Mouse (Mus musculus) spleen, adult 12 weeks (tissue): ENCODE results near the gene Hist1h3i.
"Not testable (repeated sequence)": the region's sequence is repeated elsewhere in the genome, so short reads cannot be mapped to it uniquely, and the experiment has no call there.

Experiments
- DNase-seq: peaks from one replicate; pipeline ENCODE4 v3.0.0; 2022; ENCODE audit warnings: low spot score

Hist1h3i gene

GRCm38 (mm10) chr13:21783255-21783617 lies at the start of gene Hist1h3i:
Hist1h3i (minus strand) TSS chr13:21783370.
- peak; percentile 68 for DNase-seq

GRCm38 (mm10) chr13:21831418-21832394 lies 48.5 kb upstream of the Hist1h3i start, which contains the start of gene Hist1h4n:
Hist1h4n (minus strand) TSS chr13:21832196.
- peak; percentile 85 for DNase-seq

DNA sequence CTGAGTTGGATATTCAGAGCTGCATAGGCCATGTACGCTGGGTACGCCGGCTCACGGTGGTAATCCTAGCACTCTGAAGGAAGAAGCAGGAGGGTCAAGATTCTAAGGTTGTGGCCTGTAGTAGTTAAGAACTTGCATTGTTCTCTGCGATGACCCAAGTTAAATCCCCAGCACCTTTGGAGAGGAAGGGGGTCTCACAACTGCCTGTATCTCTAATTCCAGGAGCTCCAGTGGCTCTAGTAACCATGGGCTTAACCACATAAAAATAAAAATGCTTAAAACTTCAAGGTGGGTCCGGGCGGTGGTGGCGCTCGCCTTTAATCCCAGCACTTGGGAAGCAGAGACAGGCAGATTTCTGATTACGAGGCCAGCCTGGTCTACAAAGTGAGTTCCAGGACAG lies 47.2 kb upstream of the Hist1h3i start:
- no peak for DNase-seq

DNA sequence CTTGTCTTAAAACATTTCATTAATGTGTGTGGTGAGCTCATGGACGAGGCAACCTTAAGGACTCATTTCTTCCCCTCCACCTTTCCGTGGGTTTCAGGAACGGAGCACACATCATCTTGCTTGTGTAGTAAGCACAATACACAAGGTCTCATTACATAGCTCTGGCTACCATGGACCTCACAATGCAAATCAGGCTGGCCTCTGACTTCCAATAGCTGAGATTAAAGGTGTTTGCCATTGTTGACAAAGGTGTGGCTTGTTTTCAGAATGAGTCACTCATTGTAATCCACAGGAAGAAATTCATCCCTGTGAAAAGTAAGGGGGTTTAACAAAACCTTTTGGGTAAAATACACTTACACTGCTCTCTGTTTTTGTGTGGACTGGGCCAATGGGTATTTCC lies 45.3 kb upstream of the Hist1h3i start:
- no peak for DNase-seq

GRCm38 (mm10) chr13:21820082-21820890 lies 37.1 kb upstream of the Hist1h3i start:
- not testable (repeated sequence) for DNase-seq

DNA sequence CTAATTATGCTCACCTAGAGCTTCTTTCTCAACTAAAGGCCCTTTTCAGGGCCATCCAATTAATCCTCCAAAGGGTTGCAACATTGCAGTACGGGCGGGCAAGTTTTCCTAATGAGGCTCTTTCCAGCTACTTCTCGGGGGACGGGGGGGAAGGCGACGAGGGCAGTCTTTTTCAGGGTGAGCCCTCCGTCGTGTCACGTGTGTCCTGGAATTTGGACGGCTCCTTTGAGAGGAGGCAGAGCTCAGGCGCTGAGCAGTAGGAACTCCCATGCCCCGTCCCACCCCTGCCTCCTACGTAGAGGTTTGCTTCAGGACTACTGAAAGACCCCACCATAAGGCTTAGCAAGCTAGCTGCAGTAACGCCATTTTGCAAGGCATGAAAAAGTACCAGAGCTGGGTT lies 28.9 kb upstream of the Hist1h3i start:
- DNase-seq, result not testable (repeated sequence)

GRCm38 (mm10) chr13:21811539-21811938 lies 28.4 kb upstream of the Hist1h3i start, which contains the start of gene Hist1h4m:
Hist1h4m (plus strand) TSS chr13:21811746.
- not testable (repeated sequence) for DNase-seq

GRCm38 (mm10) chr13:21811074-21811473 lies 27.9 kb upstream of the Hist1h3i start:
- DNase-seq, result not testable (repeated sequence)

DNA sequence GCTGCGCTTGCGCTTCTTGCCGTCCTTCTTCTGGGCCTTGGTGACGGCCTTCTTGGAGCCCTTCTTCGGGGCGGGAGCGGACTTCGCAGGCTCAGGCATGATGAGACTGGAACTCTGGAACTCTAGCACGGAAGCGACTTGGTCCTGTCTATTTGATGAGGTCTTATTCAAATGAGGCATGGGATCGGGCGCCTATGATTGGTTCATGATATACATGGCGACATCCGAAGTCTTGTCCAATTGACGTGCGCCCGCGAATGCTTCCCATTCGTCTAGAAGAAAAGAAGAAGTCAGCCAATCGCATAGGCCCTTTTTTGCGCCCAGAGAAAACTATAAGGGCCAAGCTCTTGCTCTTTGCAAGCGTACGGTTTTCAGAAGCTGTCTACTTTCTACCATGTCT lies 26.9 kb upstream of the Hist1h3i start, which contains the start of the genes Hist1h2bq and Hist1h2ao:
Gene Hist1h2bq, minus strand, starts transcription at position 125 of the 400 bp plus-strand sequence.
Gene Hist1h2ao, plus strand, starts transcription at position 393 of the 400 bp plus-strand sequence.
- not testable (repeated sequence) for DNase-seq

DNA sequence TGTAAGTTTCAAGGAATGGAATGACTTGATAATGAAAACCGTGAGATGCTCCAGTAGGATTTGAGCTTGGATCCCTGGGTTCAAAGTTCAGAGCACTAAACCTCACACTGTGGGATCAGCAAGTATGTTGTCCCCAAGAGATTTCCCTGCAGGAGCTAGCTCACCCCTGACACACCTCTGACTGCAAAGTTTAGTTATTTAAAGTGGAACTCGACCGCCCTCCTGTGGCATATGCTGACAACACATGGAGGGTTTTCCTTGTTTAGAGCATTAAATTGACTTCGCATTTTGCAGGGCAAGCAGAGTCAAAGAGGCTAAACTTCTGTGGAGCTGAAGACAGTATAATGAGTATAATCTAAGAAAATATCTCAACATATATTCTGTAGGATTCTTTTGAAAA lies 19.9 kb upstream of the Hist1h3i start:
- DNase-seq, result not testable (repeated sequence)

DNA sequence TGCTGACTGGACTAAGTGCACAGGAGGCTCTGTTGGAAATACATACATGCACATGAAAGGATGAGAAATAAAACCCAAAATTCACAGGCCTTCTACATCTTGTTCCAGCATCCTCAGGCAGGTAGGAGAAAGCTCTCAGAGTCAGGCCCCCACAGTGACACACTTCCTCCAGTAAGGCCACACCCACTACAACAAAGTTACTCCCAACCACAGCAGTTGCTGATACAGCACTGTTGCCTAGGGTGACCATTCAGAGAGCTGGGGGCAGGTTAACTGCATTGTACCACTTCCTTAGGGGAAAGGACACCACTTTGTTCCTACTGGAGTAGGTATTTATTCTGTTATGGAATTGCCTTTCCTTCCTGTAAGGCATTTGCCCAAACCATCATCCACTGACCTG lies 14.0 kb upstream of the Hist1h3i start:
- not testable (repeated sequence) for DNase-seq

DNA sequence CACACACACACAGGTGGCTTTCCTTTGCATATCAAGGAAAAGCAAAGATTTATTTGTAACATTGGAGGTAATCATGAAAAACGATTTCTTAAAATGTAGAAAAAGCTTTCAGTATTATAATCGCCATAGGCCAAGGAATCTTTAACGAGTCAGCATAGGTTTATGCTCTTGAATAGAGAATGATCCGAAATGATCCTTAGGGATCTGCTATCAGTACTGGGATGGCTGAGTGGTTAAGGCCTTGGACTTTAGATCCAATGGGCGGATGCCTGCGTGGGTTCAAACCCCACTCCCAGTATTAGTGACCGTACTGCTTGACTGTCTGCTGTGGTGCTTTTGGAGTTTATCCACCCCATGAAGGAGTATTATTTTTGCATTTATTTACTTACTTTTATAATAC lies 12.4 kb upstream of the Hist1h3i start:
- no peak for DNase-seq

DNA sequence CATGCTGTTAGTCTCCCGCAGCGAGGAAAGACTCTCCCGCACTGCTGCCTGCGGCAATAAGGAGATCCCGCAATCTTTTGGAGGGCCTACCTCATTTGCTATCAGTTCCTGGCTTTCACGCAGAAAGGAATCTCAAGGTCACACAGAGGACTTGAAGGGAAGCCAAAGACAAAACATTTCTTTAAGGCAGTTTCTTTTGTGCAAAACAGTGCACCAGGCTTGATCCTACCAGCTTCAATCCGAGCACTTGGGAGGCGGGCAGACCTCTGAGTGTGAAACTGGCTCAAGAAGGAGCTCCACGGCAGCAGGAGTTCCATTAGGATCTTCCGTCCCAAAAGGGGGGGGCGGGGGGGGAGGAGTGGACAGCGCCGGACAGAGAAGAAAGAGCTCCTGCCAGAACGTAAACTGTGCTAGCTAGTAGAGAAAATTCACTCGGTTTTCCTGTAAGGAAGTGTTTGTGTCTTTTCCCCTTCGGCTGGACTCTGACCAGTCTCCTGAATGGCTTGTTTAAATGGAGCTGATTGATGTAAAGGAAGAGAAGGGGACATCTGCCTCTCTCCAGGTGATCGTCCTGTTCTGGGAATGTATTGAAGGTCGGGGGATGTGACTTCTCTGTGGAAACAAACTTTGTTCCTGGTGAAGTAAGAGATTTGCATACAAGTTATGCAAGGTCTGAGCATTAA lies 7.6 kb upstream of the Hist1h3i start:
- no peak for DNase-seq

DNA sequence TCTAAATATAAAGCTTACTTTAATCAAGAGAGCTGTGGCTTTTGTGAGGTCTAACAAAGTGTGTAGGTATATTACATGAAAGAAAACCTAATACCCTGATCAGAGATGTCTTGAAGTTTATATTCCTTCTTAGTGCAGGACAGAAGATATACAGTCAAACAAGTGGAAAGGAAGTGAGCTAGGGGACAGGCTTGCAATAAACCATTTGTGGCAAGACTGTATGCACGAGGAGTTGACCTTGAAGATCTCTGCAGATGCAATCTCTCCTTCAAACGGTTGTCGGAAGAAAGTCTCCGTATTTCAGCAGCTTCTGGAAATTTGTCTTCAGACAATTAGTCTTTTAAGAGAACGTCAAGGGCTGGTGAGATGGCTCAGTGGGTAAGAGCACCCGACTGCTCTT lies 6.8 kb upstream of the Hist1h3i start:
- DNase-seq, result no peak

DNA sequence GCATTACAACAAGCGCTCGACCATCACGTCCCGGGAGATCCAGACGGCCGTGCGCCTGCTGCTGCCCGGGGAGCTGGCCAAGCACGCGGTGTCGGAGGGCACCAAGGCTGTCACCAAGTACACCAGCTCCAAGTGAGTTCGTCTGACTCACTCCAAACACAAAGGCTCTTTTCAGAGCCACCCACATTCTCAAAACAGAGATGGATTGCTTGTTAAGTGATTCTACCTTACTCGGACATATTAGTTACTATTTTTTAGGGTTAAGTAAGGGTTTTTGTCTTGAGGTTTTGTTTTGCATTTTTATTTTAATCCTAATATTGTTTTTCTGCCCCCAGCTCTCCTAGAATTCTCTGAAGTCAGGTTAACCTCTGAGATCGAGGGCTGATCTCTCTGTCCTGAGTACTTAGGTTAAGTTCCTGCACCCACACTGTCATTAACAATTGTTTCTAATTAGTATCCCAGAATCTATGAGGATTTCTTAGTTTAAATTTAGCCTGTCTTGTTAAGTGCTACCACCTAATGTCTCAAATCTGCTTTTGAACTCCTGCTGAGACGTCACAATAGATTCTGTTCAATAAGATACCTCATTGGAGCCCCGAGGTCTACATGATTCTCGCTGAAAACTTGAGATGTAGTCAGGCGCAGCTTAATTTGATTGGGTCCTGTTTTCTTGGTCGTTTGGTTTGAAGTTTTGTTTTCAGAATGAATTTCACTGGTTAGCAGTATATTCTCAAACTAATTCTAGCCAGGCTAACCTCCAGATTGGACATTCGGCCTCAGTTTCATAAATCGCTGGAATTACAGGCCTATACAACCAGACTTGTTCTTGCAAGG lies 4.8 kb upstream of the Hist1h3i start:
- DNase-seq, result no peak

DNA sequence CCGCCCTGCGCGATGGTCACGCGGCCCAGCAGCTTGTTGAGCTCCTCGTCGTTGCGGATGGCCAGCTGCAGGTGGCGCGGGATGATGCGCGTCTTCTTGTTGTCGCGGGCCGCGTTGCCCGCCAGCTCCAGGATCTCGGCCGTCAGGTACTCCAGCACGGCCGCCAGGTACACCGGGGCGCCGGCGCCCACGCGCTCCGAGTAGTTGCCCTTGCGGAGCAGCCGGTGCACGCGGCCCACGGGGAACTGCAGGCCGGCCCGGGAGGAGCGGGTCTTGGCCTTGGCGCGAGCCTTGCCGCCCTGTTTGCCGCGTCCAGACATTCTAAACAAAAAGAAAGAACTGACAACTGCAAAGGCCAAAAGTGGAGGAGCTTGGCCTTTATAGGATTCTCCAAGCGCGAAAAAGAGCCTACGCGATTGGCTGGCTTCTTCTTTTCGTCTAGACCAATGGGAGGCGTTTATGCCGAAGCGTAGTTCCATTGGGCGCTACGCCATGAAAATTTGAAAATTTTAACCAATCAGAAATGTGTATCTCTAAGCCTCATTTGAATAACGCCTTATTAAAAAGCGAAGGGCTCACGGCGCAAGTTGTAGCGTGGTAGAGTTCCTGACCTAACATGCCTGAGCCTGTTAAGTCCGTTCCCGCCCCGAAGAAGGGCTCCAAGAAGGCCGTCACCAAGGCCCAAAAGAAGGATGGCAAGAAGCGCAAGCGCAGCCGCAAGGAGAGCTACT lies 3.9 kb upstream of the Hist1h3i start, which contains the start of the genes Hist1h2an and Hist1h2bp:
Gene Hist1h2an, minus strand, starts transcription at position 320 of the 731 bp plus-strand sequence.
Gene Hist1h2bp, plus strand, starts transcription at position 563 of the 731 bp plus-strand sequence.
- peak; percentile 88 for DNase-seq

GRCm38 (mm10) chr13:21786189-21786898 lies 3.2 kb upstream of the Hist1h3i start:
- no peak for DNase-seq

- DNase-seq, result no peak
Measured at GRCm38 (mm10) chr13:21784311-21784710, 1.1 kb upstream of the Hist1h3i start.

- peak; percentile 65 for DNase-seq
Measured at GRCm38 (mm10) chr13:21783734-21784161, 578 bp upstream of the Hist1h3i start.
